Mouse (Mus musculus): ENCODE data around the gene Gm21904.
"Not testable (repeated sequence)": the region's sequence is repeated elsewhere in the genome, so short reads cannot be mapped to it uniquely, and the experiment has no call there.

Gm21904 gene

DNA sequence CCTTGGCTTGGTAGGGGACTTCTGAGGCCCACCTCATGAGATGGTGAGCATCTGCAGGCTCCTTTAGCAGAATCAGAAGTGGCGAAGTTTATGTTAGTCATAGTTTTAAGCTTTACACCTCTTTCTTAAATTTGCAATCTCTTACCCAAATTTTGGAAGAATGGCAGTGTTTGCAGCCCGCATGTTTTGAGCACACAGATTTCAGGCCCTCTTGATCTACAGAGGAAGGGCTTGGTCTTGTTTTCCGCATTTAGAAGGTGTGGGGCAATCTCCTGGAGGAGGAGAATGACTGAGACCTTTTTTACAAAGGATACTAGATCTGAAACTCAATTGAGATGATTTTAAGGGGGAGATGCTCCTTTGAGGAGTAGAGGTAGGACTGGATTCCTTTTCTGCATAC is at the start of gene Gm21904:
Gm21904 (minus strand) TSS at position 101 of the 400 bp plus-strand sequence.
- DNase-seq (ENCODE audit: low read depth): not testable (repeated sequence)

DNA sequence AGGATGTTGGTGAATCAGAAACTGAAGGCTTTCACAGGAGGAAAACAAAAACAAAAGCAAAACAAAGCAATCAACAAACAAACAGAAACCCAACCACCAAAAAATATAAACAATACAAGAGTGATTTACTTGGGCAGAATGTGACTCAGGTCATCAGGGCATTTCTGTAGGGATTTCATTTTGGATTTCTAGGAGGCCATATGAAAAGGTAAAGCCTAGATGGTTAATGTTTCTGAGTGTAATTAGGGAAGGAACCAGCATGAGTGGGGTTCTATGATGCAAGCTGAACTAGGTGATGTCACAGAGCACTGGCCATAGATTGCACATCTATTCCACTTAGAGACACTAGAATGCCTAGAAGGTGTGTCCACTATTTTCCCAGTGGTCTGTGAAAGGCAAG is 28.4 kb upstream of the Gm21904 start, which contains the start of the genes Gm20772 and Gm20831:
Gm20772 (plus strand) TSS at position 301 of the 400 bp plus-strand sequence.
Gm20831 (plus strand) TSS at position 301 of the 400 bp plus-strand sequence.
- DNase-seq (ENCODE audit: low read depth): not testable (repeated sequence)

Data from naive thymus-derived CD4-positive, alpha-beta T cell, adult 2 months (primary cell).